Mouse (Mus musculus) MEL-GATA-1-ER (cell line): ENCODE data around the gene Lims1.

Source experiments
- DNase-seq: peaks from one replicate; pipeline ENCODE4 v3.0.0-alpha.2; 2012; ENCODE audit warnings: low read depth; ENCODE audit errors: extremely low read depth

Lims1 gene

GRCm38 (mm10) chr10:58427930-58428329 lies 104.7 kb downstream of the Lims1 start:
- no peak for DNase-seq

GRCm38 (mm10) chr10:58445850-58446249 lies 122.6 kb downstream of the Lims1 start:
- peak; percentile 62 for DNase-seq

- DNase-seq = peak; percentile 96
Measured at GRCm38 (mm10) chr10:58446384-58447279, 123.4 kb downstream of the Lims1 start, which contains the start of gene Ranbp2. TSS of gene Ranbp2 (plus strand) at chr10:58446920.

GRCm38 (mm10) chr10:58447280-58447781 lies 124.1 kb downstream of the Lims1 start:
- DNase-seq = peak; percentile 40

DNA sequence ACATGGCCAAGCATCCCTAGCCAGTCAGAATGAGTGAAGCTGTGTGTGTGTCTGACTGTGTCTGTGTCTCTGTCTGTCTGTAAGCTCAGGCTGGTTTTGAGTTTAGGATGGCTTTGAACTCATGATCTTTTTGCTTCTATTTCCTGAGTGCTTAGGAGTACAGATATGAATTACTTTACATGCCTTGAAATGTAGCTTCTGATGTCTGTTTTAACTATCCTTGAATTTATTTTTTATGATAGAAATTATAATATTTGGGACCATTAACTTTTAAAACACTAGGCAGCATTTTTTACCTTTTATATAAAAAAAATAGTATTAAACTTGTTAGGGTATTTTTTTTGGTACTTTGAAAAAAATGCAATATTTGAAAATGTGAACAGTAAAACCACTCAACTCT lies 128.3 kb downstream of the Lims1 start:
- no peak for DNase-seq

GRCm38 (mm10) chr10:58452185-58452584 lies 128.9 kb downstream of the Lims1 start:
- DNase-seq = peak; percentile 79

GRCm38 (mm10) chr10:58459896-58460295 lies 136.6 kb downstream of the Lims1 start:
- no peak for DNase-seq
